Mouse (Mus musculus) spleen, postnatal 36 days (tissue): ENCODE data around the gene Rdm1.
"Not testable (repeated sequence)": the region's sequence is repeated elsewhere in the genome, so short reads cannot be mapped to it uniquely, and the experiment has no call there.

Experiments used
- DNase-seq, 2 experiments: peaks; one replicate each; pipeline ENCODE4 v3.0.0; 2022; ENCODE audit warnings: low spot score in 2 of 2, mixed read lengths in 1 of 2

Rdm1 gene

GRCm38 (mm10) chr11:101626995-101627856 is at the start of gene Rdm1:
Gene Rdm1 (plus strand): TSS chr11:101627195.
- peak; percentile 85 to 89 for DNase-seq

GRCm38 (mm10) chr11:101581081-101581764 is 45.8 kb upstream of the Rdm1 start:
- no peak for DNase-seq

GRCm38 (mm10) chr11:101582054-101583035 is 44.6 kb upstream of the Rdm1 start, which contains the start of gene Tmem106a:
Gene Tmem106a (plus strand): TSS chr11:101582242.
- DNase-seq, result peak; percentile 44 to 60

- no peak for DNase-seq
These were observed 43.8 kb upstream of the Rdm1 start for GRCm38 (mm10) chr11:101583205-101583604.

- not testable (repeated sequence) for DNase-seq
These were observed 42.0 kb upstream of the Rdm1 start for GRCm38 (mm10) chr11:101585031-101585430.

GRCm38 (mm10) chr11:101585805-101586204 is 41.2 kb upstream of the Rdm1 start:
- DNase-seq, result no peak

GRCm38 (mm10) chr11:101587676-101588075 is 39.3 kb upstream of the Rdm1 start:
- no peak for DNase-seq

- DNase-seq, result no peak
These were observed 38.1 kb upstream of the Rdm1 start for GRCm38 (mm10) chr11:101588868-101589267.

- peak; percentile 45 to 56 for DNase-seq
These were observed 37.6 kb upstream of the Rdm1 start for GRCm38 (mm10) chr11:101589444-101589843.

- DNase-seq, result no peak
These were observed 36.9 kb upstream of the Rdm1 start for GRCm38 (mm10) chr11:101589989-101590624.

GRCm38 (mm10) chr11:101599156-101599555 is 27.8 kb upstream of the Rdm1 start, which contains the start of gene Gm11634:
Gene Gm11634 (minus strand): TSS chr11:101599256.
- no peak for DNase-seq

- peak in 1 of 2 experiments; percentile 19 for DNase-seq
These were observed 24.5 kb upstream of the Rdm1 start for GRCm38 (mm10) chr11:101602491-101602890.

- DNase-seq, result no peak
These were observed 22.9 kb upstream of the Rdm1 start for GRCm38 (mm10) chr11:101604116-101604515.

GRCm38 (mm10) chr11:101604531-101605453 is 22.2 kb upstream of the Rdm1 start:
- DNase-seq, result peak; percentile 79 to 84

- DNase-seq, result not testable (repeated sequence)
These were observed 19.9 kb upstream of the Rdm1 start for GRCm38 (mm10) chr11:101607134-101607533.

GRCm38 (mm10) chr11:101610445-101610844 is 16.6 kb upstream of the Rdm1 start:
- no peak for DNase-seq

- DNase-seq, result no peak
These were observed 13.4 kb upstream of the Rdm1 start for GRCm38 (mm10) chr11:101613596-101613995.

- DNase-seq, result no peak
These were observed 12.9 kb upstream of the Rdm1 start for GRCm38 (mm10) chr11:101614116-101614515.

GRCm38 (mm10) chr11:101615380-101615779 is 11.6 kb upstream of the Rdm1 start:
- no peak for DNase-seq

GRCm38 (mm10) chr11:101616104-101616503 is 10.9 kb upstream of the Rdm1 start:
- DNase-seq, result no peak
